Mouse (Mus musculus) left cerebral cortex, postnatal 4 days (tissue): ENCODE results near the gene Sufu. TPM values are rescaled to one million over a fixed set of nuclear protein-coding genes. Genes with fewer than 3 reads are reported as not detected.
A peak's percentile ranks its signal among the peaks of the same experiment; 100 is the strongest.

Source experiments
- DNase-seq: peaks from one replicate; pipeline ENCODE4 v3.0.0-alpha.2; 2022
- intact Hi-C: fragments of 180-260 bp; cut with DNase I; formaldehyde crosslinking; loops from one replicate; pipeline ENCODE4 v1.15.1; 2025
- total RNA-seq, 2 experiments: library from RNA; stranded (reverse); gene quantifications; 2 replicates each; pipeline ENCODE4 v1.2.3; 2021

Gene Sufu
- total RNA-seq, 2 experiments from 2014 or later, result 22.2 to 23.9 TPM

DNA sequence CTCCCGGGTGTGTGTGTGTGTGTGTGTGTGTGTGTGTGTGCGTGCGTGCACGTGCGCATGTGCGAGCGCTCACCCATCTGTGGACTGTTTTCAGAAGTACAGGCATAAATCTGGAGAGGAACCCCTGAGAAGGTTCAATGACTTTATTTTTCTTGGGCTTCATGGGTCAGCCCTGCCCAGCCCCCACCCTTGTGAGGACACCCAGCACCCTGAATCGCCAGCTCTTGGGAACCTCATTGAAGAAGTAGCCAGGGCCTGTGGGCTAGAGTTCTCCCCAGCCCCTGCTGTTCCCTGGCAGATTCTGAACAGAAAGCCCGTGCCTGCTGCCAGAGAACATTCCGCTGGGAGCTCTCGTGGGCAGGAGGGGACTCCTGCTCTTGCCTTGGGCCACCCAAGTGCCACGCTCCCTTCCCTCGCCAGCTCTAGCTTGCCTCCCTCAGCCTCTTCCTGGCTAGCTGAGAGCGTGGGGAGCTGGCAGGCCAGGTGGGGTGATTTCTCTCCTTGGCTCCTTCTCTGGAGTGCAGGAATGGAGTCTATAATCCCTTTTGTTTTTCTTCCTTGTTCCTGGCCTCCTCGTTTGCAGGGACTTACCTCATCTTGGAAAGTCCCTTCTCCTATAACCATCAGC lies 87.1 kb downstream of the Sufu start:
- intact Hi-C loops, result no loop called here

GRCm38 (mm10) chr19:46484518-46484917 lies 87.8 kb downstream of the Sufu start:
- intact Hi-C loops, result no loop called here
- DNase-seq, result peak; percentile 68

More for the DNA sequence above, 87.1 kb downstream of the Sufu start:
- peak; percentile 79 for DNase-seq

DNA sequence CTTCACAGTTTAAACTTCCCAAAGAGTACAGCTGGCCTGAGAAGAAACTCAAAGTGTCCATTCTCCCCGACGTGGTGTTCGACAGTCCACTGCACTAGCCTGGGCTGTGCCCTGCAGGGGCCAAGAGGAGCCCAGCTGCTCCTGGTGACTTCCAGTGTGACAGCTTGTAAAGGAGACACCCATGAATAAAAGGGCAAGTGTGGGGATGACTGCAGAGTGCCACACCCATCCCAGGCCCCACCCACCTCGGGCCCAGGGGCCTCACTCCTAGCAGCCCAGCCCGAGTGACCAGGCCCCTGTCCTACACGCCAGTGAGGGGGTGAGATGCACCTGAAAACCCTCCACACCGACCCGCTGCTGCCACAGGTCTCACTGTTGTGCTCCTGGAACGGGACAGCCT lies 89.2 kb downstream of the Sufu start:
- intact Hi-C loops, result no loop called here
- DNase-seq, result no peak

DNA sequence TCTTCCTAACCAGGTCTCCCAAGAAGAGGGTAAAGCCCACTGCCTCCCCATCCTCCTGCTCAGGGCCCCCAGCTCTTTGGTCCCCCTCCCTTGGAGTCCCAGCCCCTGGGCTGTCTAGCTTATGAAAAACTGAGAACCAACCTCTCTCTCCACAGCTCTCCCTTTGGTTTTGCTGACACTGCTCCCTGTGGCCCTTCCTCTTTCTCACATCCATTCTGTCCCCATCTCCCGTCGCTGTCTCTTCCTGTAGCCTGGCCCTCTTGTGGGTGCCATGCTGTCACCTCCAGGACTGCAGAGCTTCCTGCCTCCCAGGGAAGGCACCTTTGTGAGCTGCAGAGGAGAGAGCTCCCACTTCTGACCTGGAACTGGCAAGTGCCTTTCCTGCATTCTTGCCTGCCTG lies 90.0 kb downstream of the Sufu start:
- no peak for DNase-seq
- intact Hi-C loops, result no loop called here

- no peak for DNase-seq
- intact Hi-C loops, result no loop called here
Observed at GRCm38 (mm10) chr19:46489448-46489847, 92.8 kb downstream of the Sufu start.

GRCm38 (mm10) chr19:46490634-46491033 lies 93.9 kb downstream of the Sufu start:
- intact Hi-C loops, result no loop called here
- peak; percentile 53 for DNase-seq

- intact Hi-C loops, result no loop called here
Observed at GRCm38 (mm10) chr19:46495136-46495535, 98.4 kb downstream of the Sufu start.

GRCm38 (mm10) chr19:46497230-46497629 lies 100.5 kb downstream of the Sufu start:
- intact Hi-C loops, result no loop called here
- DNase-seq, result no peak

More at GRCm38 (mm10) chr19:46495136-46495535, 98.4 kb downstream of the Sufu start:
- no peak for DNase-seq

GRCm38 (mm10) chr19:46499539-46499835 lies 102.8 kb downstream of the Sufu start:
- intact Hi-C loops, result no loop called here
- no peak for DNase-seq

DNA sequence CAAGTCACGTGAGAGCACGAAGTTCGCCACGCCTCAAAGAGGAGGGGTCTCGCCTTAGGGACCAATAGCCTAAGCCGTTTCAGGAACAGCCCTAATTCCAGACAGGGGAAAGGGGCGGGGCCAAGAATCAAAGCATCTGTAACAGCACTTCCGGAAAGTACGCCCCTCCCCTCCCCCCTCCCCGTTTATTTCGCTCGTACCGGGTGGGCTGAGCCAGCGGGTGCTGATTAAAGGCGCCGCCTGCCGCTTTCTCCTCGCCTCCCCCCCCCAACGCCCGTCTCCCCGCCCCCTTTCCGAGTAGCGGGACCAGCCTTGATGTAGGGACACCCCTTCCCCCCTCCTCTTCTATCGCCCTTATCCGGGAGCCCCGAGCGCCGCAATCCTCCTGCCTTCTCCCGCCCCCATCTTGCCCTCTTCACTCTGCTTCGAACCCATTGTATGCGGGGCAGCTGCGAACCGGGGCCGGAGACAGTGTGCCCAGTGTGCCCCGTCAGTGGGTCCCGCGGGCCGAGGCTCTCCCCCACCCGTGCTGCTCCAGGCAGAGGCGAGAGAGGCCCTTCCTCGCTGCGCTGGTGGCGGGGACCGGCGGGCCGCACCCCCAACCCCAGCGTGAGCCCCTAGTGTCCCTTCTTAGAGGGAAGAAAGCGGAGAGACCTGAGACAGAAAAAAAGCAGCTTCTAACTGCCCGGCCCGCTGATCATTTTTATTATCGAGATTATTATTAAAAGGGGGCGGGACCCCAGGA lies 103.3 kb downstream of the Sufu start:
- peak; percentile 99 for DNase-seq
- intact Hi-C loops, result no loop called here

DNA sequence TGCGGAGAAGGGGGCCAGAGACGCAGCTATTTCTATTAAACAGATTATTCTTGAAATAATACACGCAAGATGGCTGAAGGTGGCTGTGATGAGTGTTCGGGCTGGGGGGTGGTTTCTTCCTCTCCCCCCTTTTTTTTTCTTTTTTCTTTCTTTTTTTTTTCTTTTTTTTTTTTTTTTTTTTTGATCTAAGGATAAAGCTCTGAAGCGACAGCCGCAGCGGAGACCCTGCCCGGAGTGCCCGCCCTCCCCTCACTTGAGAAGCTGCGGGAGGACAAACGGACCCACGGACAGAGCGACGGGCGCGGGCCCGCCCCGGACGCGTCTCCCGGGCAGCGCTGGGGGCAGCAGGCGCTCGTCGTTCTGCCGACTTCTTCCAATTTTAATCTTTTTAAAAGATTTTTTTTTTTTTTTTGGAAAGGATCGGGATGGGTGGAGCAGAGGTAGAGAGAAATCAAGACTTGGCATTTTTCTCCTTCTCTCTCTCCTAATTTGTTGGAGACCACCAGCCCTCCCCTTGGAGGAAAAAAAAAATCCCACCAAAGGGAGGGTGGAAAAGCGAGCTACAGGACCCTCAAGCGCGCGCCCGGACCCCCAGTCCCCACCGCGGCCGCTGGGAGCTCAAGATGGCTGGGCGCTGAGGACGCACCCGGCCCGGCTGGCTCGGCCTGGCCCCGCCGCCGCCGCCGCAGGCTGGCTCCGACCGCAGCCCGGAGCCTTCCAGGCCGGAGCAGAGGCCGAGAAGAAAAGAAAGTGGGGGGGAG lies 104.1 kb downstream of the Sufu start:
- peak; percentile 72 for DNase-seq
- intact Hi-C loops, result no loop called here

DNA sequence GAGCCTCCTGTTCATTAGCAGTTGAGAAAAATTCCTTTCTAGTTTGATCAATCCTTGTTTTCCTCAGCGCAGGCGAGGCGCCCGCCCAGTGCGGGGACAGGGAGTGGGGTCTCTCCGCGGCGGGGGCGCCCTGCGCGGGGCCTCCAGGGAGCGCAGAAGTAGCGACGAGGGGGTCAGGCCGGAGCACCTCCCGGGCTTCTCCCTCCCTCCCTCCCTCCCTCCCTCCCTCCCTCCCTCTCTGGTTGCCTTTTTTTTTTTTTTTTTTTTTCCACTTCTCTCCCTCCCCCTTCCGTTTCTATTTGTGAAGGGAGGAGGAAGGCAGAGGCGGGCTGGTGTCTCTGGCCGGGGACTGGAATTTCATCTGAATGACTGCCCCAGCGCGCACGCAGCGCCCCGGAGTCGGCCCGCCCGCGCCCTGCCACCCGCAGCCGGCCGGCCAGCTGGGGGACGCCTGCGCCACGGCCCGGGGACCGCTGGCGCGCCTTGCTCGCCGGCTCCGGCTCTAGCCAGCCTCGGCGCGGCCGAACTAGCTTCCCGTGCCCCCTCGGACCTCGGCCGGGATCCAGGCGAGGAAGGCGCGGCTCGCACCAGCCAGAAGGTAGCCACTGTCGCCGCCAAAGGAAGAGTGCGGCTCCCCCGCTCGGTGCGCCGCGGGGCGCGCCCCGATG lies 104.8 kb downstream of the Sufu start, which contains the start of gene Trim8:
TSS of gene Trim8 (plus strand) at position 302 of the 668 bp plus-strand sequence.
- intact Hi-C loops, result no loop called here
- peak; percentile 76 for DNase-seq

GRCm38 (mm10) chr19:46502069-46502455 lies 105.4 kb downstream of the Sufu start:
- intact Hi-C loops, result no loop called here
- DNase-seq, result peak; percentile 66

GRCm38 (mm10) chr19:46502471-46503166 lies 105.9 kb downstream of the Sufu start:
- intact Hi-C loops, result no loop called here
- peak; percentile 84 for DNase-seq

DNA sequence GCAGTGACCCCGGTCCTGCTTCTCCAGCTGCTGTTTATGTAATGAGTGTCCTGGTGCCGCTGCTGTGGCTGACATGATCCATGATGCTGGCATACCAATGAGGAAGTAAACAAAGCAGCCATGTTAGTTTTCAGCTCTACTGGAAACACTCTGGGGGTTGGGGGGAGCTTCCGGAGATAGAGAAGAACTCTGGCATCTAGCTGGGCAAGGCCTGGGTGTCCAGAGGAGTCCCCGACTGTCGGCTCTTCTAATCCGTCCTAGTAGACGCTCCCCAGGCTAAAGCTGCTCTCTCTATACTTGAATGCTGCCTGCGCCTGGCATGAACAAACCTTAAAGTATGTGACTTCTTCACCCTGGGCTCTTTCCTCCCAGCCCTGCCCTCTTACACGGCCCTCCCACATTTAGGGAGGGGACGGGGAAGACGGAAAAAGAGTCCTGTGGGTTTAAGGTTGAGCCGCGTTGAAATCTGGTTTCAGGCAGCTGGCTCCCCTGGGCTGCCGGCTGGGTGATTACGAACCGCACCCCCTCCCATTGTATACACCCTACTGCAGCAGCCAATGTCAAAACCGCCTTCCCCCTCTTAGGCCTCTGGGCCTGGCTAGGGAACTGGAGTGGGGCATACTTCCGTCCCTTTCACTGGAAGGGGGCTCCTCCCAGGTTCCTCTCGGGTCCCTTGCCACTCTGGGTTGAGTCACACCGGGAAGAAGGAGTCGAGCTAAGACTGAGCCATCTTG lies 106.8 kb downstream of the Sufu start:
- intact Hi-C loops, result no loop called here

DNA sequence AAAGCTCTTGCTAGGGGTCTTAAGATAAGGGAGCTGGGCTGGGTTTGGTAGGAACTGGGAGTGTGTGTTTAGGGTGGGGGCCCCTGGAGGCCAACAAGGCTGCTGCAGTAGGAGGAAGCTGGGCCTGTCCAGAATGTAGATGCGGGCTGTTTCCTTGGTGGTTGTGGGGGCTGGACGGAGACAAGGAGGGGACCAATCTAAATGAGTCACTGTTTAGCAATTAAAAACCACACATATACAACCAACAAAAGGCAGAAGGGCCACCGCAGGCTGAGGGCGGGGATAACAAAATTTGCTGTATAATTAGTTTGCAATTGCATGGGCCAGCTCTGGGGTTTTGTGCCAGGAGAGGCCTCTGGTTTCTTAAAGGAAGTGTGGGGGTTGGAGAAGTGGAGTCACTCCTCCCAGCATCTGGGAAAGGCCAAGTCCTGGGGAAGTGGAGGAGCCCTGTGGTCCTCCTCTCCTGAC lies 107.4 kb downstream of the Sufu start:
- intact Hi-C loops, result no loop called here
- no peak for DNase-seq

More for the DNA sequence above, 106.8 kb downstream of the Sufu start:
- no peak for DNase-seq

GRCm38 (mm10) chr19:46504822-46505417 lies 108.2 kb downstream of the Sufu start:
- no peak for DNase-seq
- intact Hi-C loops, result no loop called here

DNA sequence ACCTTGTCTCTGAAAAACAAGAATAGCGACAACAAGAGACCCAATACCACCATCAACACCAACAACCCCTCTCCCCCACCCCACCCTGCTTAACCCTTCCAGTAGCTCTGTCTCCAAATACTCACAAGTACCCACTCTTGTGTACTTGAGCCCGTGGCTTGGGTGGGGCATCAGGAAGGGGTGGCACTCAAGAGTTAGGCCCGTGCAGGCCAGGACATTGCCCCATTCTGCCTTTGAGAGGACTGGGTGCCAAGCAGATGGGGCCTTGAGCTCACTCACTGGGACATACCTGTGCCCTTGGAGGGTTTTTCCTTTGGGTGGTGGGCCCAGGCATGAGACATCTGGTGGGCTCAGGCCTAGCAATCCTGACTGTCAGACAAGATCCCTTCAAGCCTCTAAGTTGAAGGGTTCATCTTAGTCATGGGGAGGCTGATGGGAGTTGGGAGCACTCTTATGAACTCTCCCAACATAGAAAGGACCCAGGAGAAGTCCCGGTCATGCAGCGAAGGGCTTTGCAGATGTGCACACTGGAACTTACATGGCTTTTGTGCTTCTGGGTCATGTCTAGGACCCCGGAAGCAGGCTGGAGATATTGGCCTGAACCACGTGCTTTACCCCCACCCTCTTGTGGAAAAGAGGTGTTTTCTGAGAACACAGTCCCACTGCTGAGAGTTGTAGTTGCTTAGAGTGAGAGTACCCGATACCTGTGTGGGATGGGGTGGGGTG lies 109.1 kb downstream of the Sufu start:
- intact Hi-C loops, result no loop called here

GRCm38 (mm10) chr19:46506372-46506717 lies 109.6 kb downstream of the Sufu start:
- no peak for DNase-seq
- intact Hi-C loops, result no loop called here

More for the DNA sequence above, 109.1 kb downstream of the Sufu start:
- DNase-seq, result no peak
